11 mouse cellular contexts compared by ENCODE assay signal in the genomic region with DNA sequence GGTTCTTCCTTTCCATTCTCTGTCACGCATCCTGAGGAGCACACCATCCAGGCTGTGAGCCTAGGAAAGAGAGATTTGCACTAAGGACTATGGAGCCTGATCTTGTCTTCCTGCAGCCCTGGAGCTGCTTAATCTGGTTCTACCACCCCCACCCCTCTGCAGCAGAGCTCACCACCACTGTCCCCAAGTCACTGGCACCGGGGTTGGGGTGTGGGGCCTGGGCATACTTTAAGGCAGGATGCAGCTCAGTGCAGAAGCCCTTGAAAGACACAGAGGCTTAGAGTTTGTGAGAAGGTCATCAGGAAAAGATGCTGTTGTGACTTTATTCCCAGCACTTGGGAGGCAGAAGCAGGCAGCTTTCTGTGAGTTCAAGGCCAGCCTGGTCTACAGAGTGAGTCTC.
DNase-seq lines count a peak whose midpoint lies in the region; ATAC-seq and TF ChIP-seq lines count a peak whose summit lies in the region.
"Had no signal": no experiment of that assay in that cellular context is flagged by ENCODE, and none has a peak within 500 bp of the region (broad histone marks: within the 10 kb centered on the region; RNA-seq: fewer than 3 reads in every experiment).

No protein-coding gene starts in this region.

- TF ChIP-seq POLR2A in thymus, adult 2 months (IDR thresholded peaks at IDR 0.05; ENCODE audit: control insufficient read depth, extremely low read depth, insufficient read depth, low read length, poor library complexity): no peak

- peak overlapping the region; percentile 98; the same call in 1 of the 2 replicates for H3K27ac ChIP-seq in forebrain, embryonic 13.5 days
- no peak overlapping the region for H3K27ac ChIP-seq in forebrain, embryonic 14.5 days (ENCODE audit: low read depth, low read length)
- peak overlapping the region; percentile 92 for H3K27ac ChIP-seq in thymus, adult 2 months (ENCODE audit: control insufficient read depth, insufficient read depth, low read length)
- H3K27ac ChIP-seq in liver, embryonic 12.5 days: peak overlapping the region; percentile 80

- H3K9me3 ChIP-seq in forebrain, embryonic 13.5 days (replicated peaks): no peaks in the 10 kb centered on the region
- H3K9me3 ChIP-seq in forebrain, embryonic 14.5 days (replicated peaks; ENCODE audit: control insufficient read depth, low read length): no peaks in the 10 kb centered on the region
- H3K9me3 ChIP-seq in liver, embryonic 12.5 days (replicated peaks): no peaks in the 10 kb centered on the region

- peaks cover 19% of the 10 kb centered on the region; the same call in 1 of the 2 replicates for H3K36me3 ChIP-seq in forebrain, embryonic 13.5 days (ENCODE audit: poor library complexity, severe bottlenecking)
- 0 out of 2 replicates have a peak, but pooled peaks cover 3% of the 10 kb centered on the region for H3K36me3 ChIP-seq in forebrain, embryonic 14.5 days (ENCODE audit: control insufficient read depth, insufficient read depth, low read length)
- H3K36me3 ChIP-seq in thymus, adult 2 months (ENCODE audit: control insufficient read depth, insufficient read depth, low read length): no peaks in the 10 kb centered on the region
- H3K36me3 ChIP-seq in liver, embryonic 12.5 days: peaks cover 4% of the 10 kb centered on the region; the same call in 1 of the 2 replicates

- TF ChIP-seq CTCF in thymus, adult 2 months (IDR thresholded peaks at IDR 0.05; ENCODE audit: borderline replicate concordance, control insufficient read depth, extremely low read depth, insufficient read depth, low read length, poor library complexity): no peak

- H3K4me3 ChIP-seq in forebrain, embryonic 13.5 days: no peak overlapping the region
- no peak overlapping the region for H3K4me3 ChIP-seq in forebrain, embryonic 14.5 days (ENCODE audit: low read depth, low read length)
- H3K4me3 ChIP-seq in thymus, adult 2 months (ENCODE audit: control insufficient read depth, insufficient read depth, low read length): peak overlapping the region; percentile 67
- peak overlapping the region; percentile 62; the same call in 1 of the 2 replicates for H3K4me3 ChIP-seq in liver, embryonic 12.5 days

- peak overlapping the region; percentile 81 for H3K4me2 ChIP-seq in forebrain, embryonic 13.5 days
- H3K4me2 ChIP-seq in forebrain, embryonic 14.5 days (ENCODE audit: low read length): no peak overlapping the region
- peak overlapping the region; percentile 80 for H3K4me2 ChIP-seq in liver, embryonic 12.5 days

- H3K4me1 ChIP-seq in forebrain, embryonic 13.5 days: peaks cover 82% of the 10 kb centered on the region
- H3K4me1 ChIP-seq in forebrain, embryonic 14.5 days (ENCODE audit: control insufficient read depth, insufficient read depth, low read length): peaks cover 57% of the 10 kb centered on the region
- H3K4me1 ChIP-seq in thymus, adult 2 months (replicated peaks; ENCODE audit: control insufficient read depth, insufficient read depth, low read length): peaks cover 86% of the 10 kb centered on the region
- peaks cover 100% of the 10 kb centered on the region for H3K4me1 ChIP-seq in liver, embryonic 12.5 days

- ATAC-seq in forebrain, embryonic 13.5 days: no peak
- ATAC-seq in forebrain, embryonic 14.5 days: no peak
- ATAC-seq in liver, embryonic 12.5 days: no peak

- WGBS in forebrain, embryonic 13.5 days: 93% methylated on average over 2 of the region's 2 CpGs
- 93% methylated on average over 2 of the region's 2 CpGs for WGBS in forebrain, embryonic 14.5 days
- 45% methylated on average over 2 of the region's 2 CpGs for WGBS in thymus, adult 2 months
- 47% methylated on average over 2 of the region's 2 CpGs for WGBS in liver, embryonic 12.5 days (ENCODE audit: insufficient replicate concordance)

- peak overlapping the region; percentile 93; the same call in 1 of the 2 replicates for H3K9ac ChIP-seq in forebrain, embryonic 13.5 days
- H3K9ac ChIP-seq in forebrain, embryonic 14.5 days (ENCODE audit: low read length): no peak overlapping the region
- H3K9ac ChIP-seq in liver, embryonic 12.5 days: no peak overlapping the region

- DNase-seq in forebrain, embryonic 14.5 days (ENCODE audit: low spot score): no peak
- DNase-seq in thymus, adult 2 months: no peak
- no peak for DNase-seq in thymus, postnatal 25 days
- DNase-seq in thymus, postnatal 4 days: peak; percentile 60
- DNase-seq in left cerebral cortex, adult 11 months (ENCODE audit: low spot score): no peak
- DNase-seq in layer of hippocampus, postnatal 25 days (ENCODE audit: extremely low spot score in 1 of 2, low spot score in 1 of 2): no peak
- DNase-seq: adrenal gland, adult 8-10 months; heart, postnatal 10 days; right cerebral cortex, postnatal 25 days had no signal

- no peaks in the 10 kb centered on the region for H3K27me3 ChIP-seq in forebrain, embryonic 13.5 days
- H3K27me3 ChIP-seq in forebrain, embryonic 14.5 days (replicated peaks; ENCODE audit: control insufficient read depth, insufficient read depth, low read length): no peaks in the 10 kb centered on the region
- H3K27me3 ChIP-seq in thymus, adult 2 months (ENCODE audit: control insufficient read depth, insufficient read depth, low read length): no peaks in the 10 kb centered on the region
- H3K27me3 ChIP-seq in liver, embryonic 12.5 days (replicated peaks): no peaks in the 10 kb centered on the region; the same call in 1 of the 2 replicates

Comparison
In these comparisons a context has a peak if more than half of its experiments do, and no peak if none do; other contexts are left out.
1. H3K4me3 ChIP-seq: peak in thymus, adult 2 months (single experiment) and liver, embryonic 12.5 days (single experiment); none in forebrain, embryonic 13.5 days (single experiment) and forebrain, embryonic 14.5 days (single experiment).